Mouse (Mus musculus) lung, adult 2 months (tissue): ENCODE data around the gene Gm42372.

Experiments
- CTCF ChIP-seq: fragments of 200-500 bp; IDR thresholded peaks from 2 replicates; pipeline ENCODE4 v1.5.1; 2011; ENCODE audit warnings: mild to moderate bottlenecking, low read length, control low read depth; ENCODE audit not compliant: insufficient read depth
- POLR2A ChIP-seq: fragments of 200-500 bp; IDR thresholded peaks from 2 replicates; pipeline ENCODE4 v1.6.1; 2011; ENCODE audit warnings: low read depth, mild to moderate bottlenecking, control low read depth, low read length, borderline replicate concordance; ENCODE audit errors: extremely low read depth

DNA sequence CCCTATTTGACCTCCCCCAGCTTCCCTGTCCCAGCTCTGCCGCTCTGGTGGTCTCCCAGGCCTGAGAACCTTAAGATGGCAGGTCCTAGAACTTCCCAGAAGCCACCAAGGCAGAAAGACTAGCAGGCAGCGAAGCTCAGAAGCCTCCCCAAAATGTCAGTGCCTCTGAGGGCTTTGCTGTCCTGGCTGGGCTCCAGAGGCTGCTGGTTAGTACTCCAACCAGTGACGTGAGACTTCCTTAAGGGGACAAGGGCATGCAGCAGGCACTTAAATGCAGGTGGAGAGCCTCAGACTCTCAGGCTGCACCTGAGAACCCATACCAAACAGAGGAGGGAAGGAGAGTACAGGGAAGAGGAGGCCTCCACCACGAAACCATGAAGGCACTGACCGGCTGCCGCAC lies 41.3 kb downstream of the Gm42372 start:
- TF ChIP-seq CTCF (no peak), POLR2A (peak; percentile 43; the same call in 1 of the 2 replicates)
